In the genomic region with DNA sequence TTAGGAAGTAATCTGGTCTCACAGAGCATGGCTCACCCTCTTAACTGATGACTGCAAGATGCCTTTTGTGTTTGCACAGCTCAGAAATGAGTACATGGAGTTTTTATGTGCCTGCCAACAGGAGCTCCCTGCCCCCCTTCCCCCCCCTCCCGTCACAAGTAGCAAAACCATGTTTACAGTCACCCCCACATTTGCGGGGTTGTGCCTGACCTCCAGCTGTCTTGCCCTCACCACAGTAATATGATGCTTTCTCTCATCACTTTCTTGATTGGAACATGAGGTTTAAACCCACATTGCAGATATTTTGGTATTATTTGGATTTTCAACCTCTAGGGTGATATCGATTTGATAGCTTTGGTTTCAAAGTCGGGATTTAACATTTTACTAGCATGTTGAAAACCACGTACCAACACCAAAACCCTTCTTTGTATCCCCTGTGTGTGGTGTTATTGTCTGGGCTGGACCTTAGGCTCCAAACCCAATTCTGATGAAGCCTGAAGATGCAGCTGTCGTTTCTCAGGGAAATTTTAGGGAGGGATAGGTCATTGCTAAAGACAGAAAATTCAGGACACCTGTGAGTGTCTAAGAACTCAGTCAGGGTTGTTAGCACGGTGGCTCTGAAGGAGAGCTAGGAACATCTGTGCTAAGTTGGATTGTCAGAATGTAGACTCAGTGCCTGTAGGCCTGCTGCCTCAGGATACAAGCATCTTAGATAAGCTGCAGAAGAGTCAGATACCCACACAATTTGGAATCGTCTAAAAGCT, we compare ENCODE assay signal across 24 mouse cellular contexts. TPM values are rescaled to one million over a fixed set of nuclear protein-coding genes. Genes with fewer than 3 reads are reported as not detected.
"Had no signal": no experiment of that assay in that cellular context is flagged by ENCODE, and none has a peak within 500 bp of the region (broad histone marks: within the 10 kb centered on the region; RNA-seq: fewer than 3 reads in every experiment).

No protein-coding gene starts in this region.

- ATAC-seq: hindbrain, embryonic 16.5 days; inflammation-experienced regulatory T-cells, adult 6 months; intestine, embryonic 15.5 days; intestine, postnatal 0 days had no signal

- DNase-seq: gastrocnemius, adult 2 months; gastrocnemius, postnatal 10 days; gastrocnemius, postnatal 25 days; heart, adult 2 months; heart, postnatal 10 days; heart, postnatal 4 days; kidney, adult 18-20 months; kidney, adult 8-10 months; kidney, postnatal 10 days; kidney, postnatal 4 days; liver; liver, embryonic 13.5 days had no signal

- H3K9ac ChIP-seq: heart, embryonic 12.5 days; hindbrain, embryonic 14.5 days; intestine, embryonic 15.5 days; limb, embryonic 12.5 days; liver, embryonic 13.5 days; liver, embryonic 15.5 days had no signal

- H3K27ac ChIP-seq: gastrocnemius, adult 2 months; heart, adult 2 months; hindbrain, embryonic 14.5 days; intestine, embryonic 15.5 days; layer of hippocampus, adult 2 months; left cerebral cortex, adult 2 months; limb, embryonic 10.5 days; limb, embryonic 12.5 days; liver, embryonic 13.5 days; liver, embryonic 15.5 days had no signal

- H3K9me3 ChIP-seq: heart, embryonic 12.5 days; intestine, embryonic 15.5 days; limb, embryonic 10.5 days; limb, embryonic 12.5 days; liver, embryonic 13.5 days; liver, embryonic 15.5 days had no signal

- H3K4me2 ChIP-seq: heart, embryonic 12.5 days; hindbrain, embryonic 14.5 days; intestine, embryonic 15.5 days; limb, embryonic 12.5 days; liver, embryonic 11.5 days; liver, embryonic 13.5 days; liver, embryonic 15.5 days had no signal

- H3K4me3 ChIP-seq: gastrocnemius, adult 2 months; heart, adult 2 months; heart, embryonic 12.5 days; intestine, embryonic 15.5 days; layer of hippocampus, adult 2 months; left cerebral cortex, adult 2 months; limb, embryonic 10.5 days; limb, embryonic 12.5 days; liver, embryonic 13.5 days; liver, embryonic 15.5 days had no signal

- H3K36me3 ChIP-seq: heart, embryonic 12.5 days; intestine, embryonic 15.5 days; limb, embryonic 10.5 days; limb, embryonic 12.5 days; liver, embryonic 13.5 days; liver, embryonic 15.5 days had no signal

- H3K27me3 ChIP-seq: heart, embryonic 12.5 days; intestine, embryonic 15.5 days; limb, embryonic 12.5 days; liver, embryonic 13.5 days; liver, embryonic 15.5 days had no signal

- H3K4me1 ChIP-seq: intestine, embryonic 15.5 days; liver, embryonic 13.5 days; liver, embryonic 15.5 days had no signal

RNA-seq across cellular contexts. Expression of a gene that starts 56.5 kb away (rescaled TPM):
- polyA plus RNA-seq: inflammation-experienced regulatory T-cells, adult 6 months had no signal
